Mouse (Mus musculus) midbrain, embryonic 16.5 days (tissue): ENCODE data around the gene Dock7. TPM values are rescaled to one million over a fixed set of nuclear protein-coding genes. Genes with fewer than 3 reads are reported as not detected.

Experiments
- ATAC-seq: fragments of 200-750 bp; cut with Nextera tagmentation; 2 replicates; pipeline ENCODE4 v1.8.0; 2017; ENCODE audit warnings: moderate TSS enrichment
- H3K27ac ChIP-seq: fragments of 300-500 bp; sonication (generic); 2 replicates; pipeline ENCODE4 v1.5.1; 2014; ENCODE audit warnings: mild to moderate bottlenecking, low read length, mixed read lengths
- H3K27me3 ChIP-seq: fragments of 300-500 bp; sonication (generic); 2 replicates; pipeline ENCODE4 v1.6.1; 2014; ENCODE audit warnings: low read depth, low read length, mixed read lengths; ENCODE audit not compliant: control insufficient read depth, insufficient read depth
- H3K36me3 ChIP-seq: fragments of 300-500 bp; sonication (generic); 2 replicates; pipeline ENCODE4 v1.6.1; 2014; ENCODE audit warnings: mild to moderate bottlenecking, low read length, moderate library complexity, mixed read lengths; ENCODE audit not compliant: control insufficient read depth, insufficient read depth
- H3K4me1 ChIP-seq: fragments of 300-500 bp; sonication (generic); 2 replicates; pipeline ENCODE4 v1.6.1; 2014; ENCODE audit warnings: mild to moderate bottlenecking, low read length, mixed read lengths; ENCODE audit not compliant: control insufficient read depth, insufficient read depth
- H3K4me2 ChIP-seq: fragments of 300-500 bp; sonication (generic); 2 replicates; pipeline ENCODE4 v1.6.1; 2014; ENCODE audit warnings: mild to moderate bottlenecking, low read length, mixed read lengths
- H3K4me3 ChIP-seq: fragments of 300-500 bp; sonication (generic); 2 replicates; pipeline ENCODE4 v1.5.1; 2014; ENCODE audit warnings: low read depth, mild to moderate bottlenecking, low read length, moderate library complexity, mixed read lengths
- H3K9ac ChIP-seq: fragments of 300-500 bp; sonication (generic); 2 replicates; pipeline ENCODE4 v1.6.1; 2014; ENCODE audit warnings: low read depth, low read length, mixed read lengths
- H3K9me3 ChIP-seq: fragments of 300-500 bp; sonication (generic); replicated peaks from 2 replicates; pipeline ENCODE4 v1.6.1; 2014; ENCODE audit warnings: mild to moderate bottlenecking, low read length, mixed read lengths; ENCODE audit not compliant: control insufficient read depth, poor library complexity, severe bottlenecking
- WGBS: fragments of 180-500 bp; shearing (Covaris S2); extraction: QIAGEN DNeasy Blood & Tissue Kit; methylation state at CpG from one replicate; pipeline ENCODE4 v1.1.7; 2014; 5-methylcytosine and 5-hydroxymethylcytosine counted together
- polyA plus RNA-seq: library from polyadenylated mRNA; unstranded; fragments of >200 nt; fragmentation: Nextera tagmentation; extraction: Ambion mirVana; gene quantifications from 2 replicates; pipeline ENCODE4 v1.2.1, GENCODE M21; 2015

Gene Dock7
- polyA plus RNA-seq, 1 experiment from 2014 or later, result 64.4 TPM

GRCm38 (mm10) chr4:99132686-99133085 lies 12.0 kb upstream of the Dock7 start:
- Histone ChIP-seq H3K4me3 (no peak overlapping the region), H3K9me3 (no peaks in the 10 kb centered on the region), H3K4me1 (no peaks in the 10 kb centered on the region), H3K9ac (no peak overlapping the region), H3K36me3 (no peaks in the 10 kb centered on the region), H3K27me3 (no peaks in the 10 kb centered on the region), H3K4me2 (no peak overlapping the region), H3K27ac (no peak overlapping the region)
- WGBS, result 52% methylated on average over 6 of the region's 6 CpGs
- ATAC-seq, result no peak

GRCm38 (mm10) chr4:99131227-99131653 lies 10.5 kb upstream of the Dock7 start:
- Histone ChIP-seq H3K9ac (no peak overlapping the region), H3K27ac (no peak overlapping the region), H3K4me2 (no peak overlapping the region), H3K4me3 (no peak overlapping the region), H3K36me3 (no peaks in the 10 kb centered on the region), H3K27me3 (no peaks in the 10 kb centered on the region), H3K9me3 (no peaks in the 10 kb centered on the region), H3K4me1 (no peaks in the 10 kb centered on the region)
- WGBS, result 90% methylated on average over 9 of the region's 9 CpGs
- ATAC-seq, result no peak

DNA sequence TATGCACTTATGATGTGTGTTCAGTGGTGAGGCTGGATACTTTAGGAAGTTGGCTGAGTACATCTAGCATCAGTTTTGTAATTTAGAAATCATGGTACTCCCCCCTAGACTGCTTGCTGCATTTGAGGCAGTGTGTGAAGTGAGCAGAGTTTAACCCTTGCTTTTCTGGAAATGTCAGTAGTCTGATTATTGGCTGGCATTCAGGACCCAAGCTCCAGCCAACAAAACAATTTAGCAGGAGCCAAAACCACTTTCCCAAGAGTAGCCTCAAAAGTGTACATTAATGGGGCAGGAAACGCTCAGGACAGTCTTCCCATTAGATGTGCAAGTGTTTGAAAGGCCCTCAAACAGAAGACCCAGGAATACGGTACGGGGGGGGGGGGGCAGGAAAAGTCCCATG lies 2.8 kb upstream of the Dock7 start:
- ATAC-seq, result no peak
- WGBS, result 47% methylated on average over 3 of the region's 3 CpGs

DNA sequence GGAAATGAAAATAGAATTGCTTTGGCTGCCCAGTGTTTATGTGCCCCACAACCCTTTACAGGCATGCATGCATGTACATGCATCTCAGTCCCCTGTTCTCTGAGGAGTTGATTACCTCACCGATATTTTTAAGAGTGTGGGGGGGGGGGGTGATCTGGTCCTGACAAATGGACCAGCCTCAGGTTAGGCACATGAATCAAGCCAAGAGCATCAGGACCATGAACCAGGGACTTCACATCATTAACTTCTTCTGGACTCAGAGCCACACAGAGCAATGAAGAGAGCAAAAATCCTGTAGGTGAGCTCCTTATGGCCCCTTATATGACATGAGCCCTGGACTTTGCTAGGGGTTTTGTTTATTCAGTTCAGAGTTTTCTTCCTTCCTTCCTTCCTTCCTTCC lies 2.1 kb upstream of the Dock7 start:
- Histone ChIP-seq H3K4me1 (peaks cover 24% of the 10 kb centered on the region), H3K9ac (no peak overlapping the region), H3K9me3 (no peaks in the 10 kb centered on the region), H3K4me3 (no peak overlapping the region), H3K27ac (no peak overlapping the region), H3K36me3 (no peaks in the 10 kb centered on the region), H3K27me3 (no peaks in the 10 kb centered on the region), H3K4me2 (no peak overlapping the region)
- 79% methylated on average over 1 of the region's 1 CpGs for WGBS
- no peak for ATAC-seq

More for the DNA sequence above, 2.8 kb upstream of the Dock7 start:
- Histone ChIP-seq H3K36me3 (no peaks in the 10 kb centered on the region), H3K4me1 (peaks cover 18% of the 10 kb centered on the region), H3K9me3 (no peaks in the 10 kb centered on the region), H3K9ac (no peak overlapping the region), H3K4me3 (no peak overlapping the region), H3K27me3 (no peaks in the 10 kb centered on the region), H3K27ac (no peak overlapping the region), H3K4me2 (no peak overlapping the region)

DNA sequence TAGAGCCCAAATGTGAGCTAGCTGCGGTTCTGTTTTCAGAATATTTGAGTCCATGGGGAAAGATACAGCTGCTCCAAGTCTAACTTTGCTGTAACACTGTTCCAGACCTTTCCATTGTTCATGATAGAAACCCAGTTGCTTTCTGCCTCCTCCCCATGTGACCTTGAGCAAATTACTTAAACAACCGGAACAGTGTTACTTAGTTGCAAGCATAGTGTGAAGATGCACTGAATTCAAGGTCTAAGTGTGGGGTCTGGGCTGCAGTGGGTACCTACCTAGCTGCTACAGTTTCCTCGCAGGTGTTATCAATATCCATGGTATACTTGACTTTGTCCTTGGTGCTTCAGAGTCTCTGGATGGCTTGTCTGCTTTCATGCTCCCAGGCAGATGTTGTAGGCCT lies 1.3 kb upstream of the Dock7 start:
- no peaks in the 10 kb centered on the region for H3K9me3 ChIP-seq
- no peak overlapping the region for H3K4me3 ChIP-seq
- peak overlapping the region; percentile 96 for H3K27ac ChIP-seq

GRCm38 (mm10) chr4:99121123-99121755 lies 524 bp upstream of the Dock7 start:
- WGBS, result 1% methylated on average over 17 of the region's 17 CpGs
- H3K4me3 ChIP-seq, result peak overlapping the region; percentile 87
- peak overlapping the region; percentile 99 for H3K9ac ChIP-seq
- no peaks in the 10 kb centered on the region for H3K9me3 ChIP-seq
- ATAC-seq, result peak; percentile 16; the same call in 1 of the 2 replicates
- no peaks in the 10 kb centered on the region for H3K36me3 ChIP-seq
- peaks cover 32% of the 10 kb centered on the region for H3K4me1 ChIP-seq
- peak overlapping the region; percentile 96 for H3K27ac ChIP-seq
- H3K27me3 ChIP-seq, result no peaks in the 10 kb centered on the region
- H3K4me2 ChIP-seq, result peak overlapping the region; percentile 67

More for the DNA sequence above, 1.3 kb upstream of the Dock7 start:
- H3K27me3 ChIP-seq, result no peaks in the 10 kb centered on the region
- peak overlapping the region; percentile 67 for H3K4me2 ChIP-seq
- no peak for ATAC-seq
- peak overlapping the region; percentile 44; the same call in 1 of the 2 replicates for H3K9ac ChIP-seq
- WGBS, result 70% methylated on average over 3 of the region's 3 CpGs
- peaks cover 24% of the 10 kb centered on the region for H3K4me1 ChIP-seq
- no peaks in the 10 kb centered on the region for H3K36me3 ChIP-seq

- Histone ChIP-seq H3K4me1 (peaks cover 39% of the 10 kb centered on the region), H3K4me3 (peak overlapping the region; percentile 34), H3K9ac (peak overlapping the region; percentile 31; the same call in 1 of the 2 replicates), H3K36me3 (no peaks in the 10 kb centered on the region), H3K27me3 (no peaks in the 10 kb centered on the region), H3K9me3 (no peaks in the 10 kb centered on the region), H3K27ac (no peak overlapping the region), H3K4me2 (peak overlapping the region; percentile 71)
- 53% methylated on average over 5 of the region's 5 CpGs for WGBS
- ATAC-seq, result no peak
Observed at GRCm38 (mm10) chr4:99119051-99119450, 1.7 kb downstream of the Dock7 start.

GRCm38 (mm10) chr4:99115797-99116196 lies 4.9 kb downstream of the Dock7 start:
- no peak for ATAC-seq
- Histone ChIP-seq H3K9me3 (no peaks in the 10 kb centered on the region), H3K27me3 (no peaks in the 10 kb centered on the region), H3K27ac (no peak overlapping the region), H3K36me3 (no peaks in the 10 kb centered on the region), H3K4me2 (no peak overlapping the region), H3K9ac (no peak overlapping the region), H3K4me1 (peaks cover 35% of the 10 kb centered on the region), H3K4me3 (no peak overlapping the region)
- WGBS, result 87% methylated on average over 9 of the region's 9 CpGs

DNA sequence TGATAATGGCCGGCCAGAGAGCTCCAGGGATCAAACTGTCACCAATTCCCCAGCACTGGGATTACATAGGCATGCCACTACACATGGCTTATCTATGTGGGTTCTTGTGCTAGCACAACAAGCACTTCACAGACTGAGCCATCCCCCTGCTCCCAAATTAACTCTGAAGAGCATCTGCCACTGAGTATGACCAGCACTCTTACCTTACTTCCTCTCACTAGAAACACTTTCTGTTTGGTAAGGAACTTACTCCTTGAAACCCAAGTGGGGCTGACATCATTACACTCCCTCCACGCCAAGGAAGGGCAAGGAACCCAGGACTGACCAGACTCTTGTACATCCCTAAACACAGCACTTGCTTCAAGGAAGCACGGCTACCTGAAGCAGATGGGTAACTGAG lies 9.0 kb downstream of the Dock7 start:
- no peaks in the 10 kb centered on the region for H3K9me3 ChIP-seq
- H3K4me2 ChIP-seq, result no peak overlapping the region
- no peak overlapping the region for H3K27ac ChIP-seq
- H3K4me1 ChIP-seq, result peaks cover 26% of the 10 kb centered on the region
- H3K27me3 ChIP-seq, result no peaks in the 10 kb centered on the region
- no peak for ATAC-seq
- no peak overlapping the region for H3K9ac ChIP-seq
- no peak overlapping the region for H3K4me3 ChIP-seq
- no peaks in the 10 kb centered on the region for H3K36me3 ChIP-seq
- 87% methylated on average over 3 of the region's 3 CpGs for WGBS
